Mouse (Mus musculus): ENCODE measurements around the gene 3830406C13Rik. TPM values are rescaled to one million over a fixed set of nuclear protein-coding genes. Genes with fewer than 3 reads are reported as not detected.
A peak's percentile ranks its signal among the peaks of the same experiment; 100 is the strongest.
"Not testable (repeated sequence)": the region's sequence is repeated elsewhere in the genome, so short reads cannot be mapped to it uniquely, and the experiment has no call there.

The 3830406C13Rik gene
- polyA plus RNA-seq (2015; fragmentation: Nextera tagmentation; extraction: Ambion mirVana) = 46.1 and 53.1 TPM in 2 replicates

- peak within 1 kb of the TSS; percentile 90 for H3K27ac ChIP-seq (ENCODE audit: low read length)
- no peaks in the 10 kb centered on the region for H3K4me1 ChIP-seq (ENCODE audit: control insufficient read depth, insufficient read depth, low read length)
- H3K9ac ChIP-seq (ENCODE audit: low read depth, low read length) = peak within 1 kb of the TSS; percentile 91
- under 1% methylated on average over 48 of the region's 48 CpGs for WGBS
- 0 out of 2 replicates have a peak, but pooled peaks cover 5% of the 10 kb centered on the region for H3K36me3 ChIP-seq (ENCODE audit: control insufficient read depth, insufficient read depth, low read length)
- peak within 1 kb of the TSS; percentile 67 for H3K4me2 ChIP-seq (ENCODE audit: low read depth, low read length)
- no peaks in the 10 kb centered on the region for H3K9me3 ChIP-seq (ENCODE audit: control insufficient read depth, low read length)
- peak; percentile 98 for ATAC-seq
- H3K4me3 ChIP-seq (ENCODE audit: low read length) = peak within 1 kb of the TSS; percentile 81
- no peaks in the 10 kb centered on the region for H3K27me3 ChIP-seq (replicated peaks; ENCODE audit: control insufficient read depth, insufficient read depth, low read length)
These were observed at the start of gene 3830406C13Rik for GRCm38 (mm10) chr14:12284141-12284912. TSS of gene 3830406C13Rik (plus strand) at chr14:12284173.

DNA sequence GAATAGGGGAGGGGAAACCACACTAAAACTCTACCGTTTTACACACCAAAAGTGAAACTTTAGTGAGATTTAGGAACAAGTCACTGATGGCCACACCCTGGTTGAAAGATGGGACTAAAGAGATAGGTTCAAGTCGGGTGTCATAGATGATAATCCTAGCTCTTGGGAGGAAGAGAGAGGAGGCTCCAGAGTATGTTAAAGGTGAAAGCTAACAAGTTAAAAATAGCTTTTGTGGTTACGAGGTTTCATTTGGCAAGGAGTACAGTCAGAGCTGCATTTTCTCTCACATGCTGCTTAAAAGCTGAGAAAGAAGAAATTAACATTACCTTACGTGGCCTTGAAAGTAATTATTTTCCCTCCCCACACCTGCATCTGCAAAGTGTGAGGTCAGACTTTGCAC is 40.2 kb upstream of the 3830406C13Rik start:
- Histone ChIP-seq H3K27ac (ENCODE audit: low read length) (no peak overlapping the region), H3K27me3 (replicated peaks; ENCODE audit: control insufficient read depth, insufficient read depth, low read length) (no peaks in the 10 kb centered on the region), H3K9ac (ENCODE audit: low read depth, low read length) (no peak overlapping the region), H3K4me3 (ENCODE audit: low read length) (no peak overlapping the region), H3K9me3 (ENCODE audit: control insufficient read depth, low read length) (no peaks in the 10 kb centered on the region), H3K4me2 (ENCODE audit: low read depth, low read length) (no peak overlapping the region), H3K4me1 (ENCODE audit: control insufficient read depth, insufficient read depth, low read length) (no peaks in the 10 kb centered on the region), H3K36me3 (ENCODE audit: control insufficient read depth, insufficient read depth, low read length) (no peaks in the 10 kb centered on the region)
- 73% methylated on average over 4 of the region's 4 CpGs for WGBS
- no peak for ATAC-seq

GRCm38 (mm10) chr14:12276031-12276430 is 7.9 kb upstream of the 3830406C13Rik start:
- H3K27me3 ChIP-seq (replicated peaks; ENCODE audit: control insufficient read depth, insufficient read depth, low read length) = no peaks in the 10 kb centered on the region
- H3K27ac ChIP-seq (ENCODE audit: low read length) = no peak overlapping the region
- H3K9ac ChIP-seq (ENCODE audit: low read depth, low read length) = no peak overlapping the region
- no peaks in the 10 kb centered on the region for H3K36me3 ChIP-seq (ENCODE audit: control insufficient read depth, insufficient read depth, low read length)
- ATAC-seq = no peak
- H3K9me3 ChIP-seq (ENCODE audit: control insufficient read depth, low read length) = no peaks in the 10 kb centered on the region
- H3K4me1 ChIP-seq (ENCODE audit: control insufficient read depth, insufficient read depth, low read length) = no peaks in the 10 kb centered on the region
- no peak overlapping the region for H3K4me3 ChIP-seq (ENCODE audit: low read length)
- WGBS = 63% methylated on average over 3 of the region's 3 CpGs
- no peak overlapping the region for H3K4me2 ChIP-seq (ENCODE audit: low read depth, low read length)

- Histone ChIP-seq H3K4me2 (ENCODE audit: low read depth, low read length) (peak within 1 kb of the TSS; percentile 67), H3K4me3 (ENCODE audit: low read length) (peak within 1 kb of the TSS; percentile 81), H3K36me3 (ENCODE audit: control insufficient read depth, insufficient read depth, low read length) (no peaks in the 10 kb centered on the region), H3K9me3 (ENCODE audit: control insufficient read depth, low read length) (no peaks in the 10 kb centered on the region), H3K4me1 (ENCODE audit: control insufficient read depth, insufficient read depth, low read length) (no peaks in the 10 kb centered on the region), H3K9ac (ENCODE audit: low read depth, low read length) (peak within 1 kb of the TSS; percentile 91), H3K27me3 (replicated peaks; ENCODE audit: control insufficient read depth, insufficient read depth, low read length) (no peaks in the 10 kb centered on the region), H3K27ac (ENCODE audit: low read length) (peak within 1 kb of the TSS; percentile 90)
- ATAC-seq = peak; percentile 11; the same call in 1 of the 2 replicates
- WGBS = 74% methylated on average over 6 of the region's 6 CpGs
These were observed 332 bp upstream of the 3830406C13Rik start, which contains the start of gene Gm49355 for GRCm38 (mm10) chr14:12283641-12284040. TSS of gene Gm49355 (plus strand) at chr14:12283976.

DNA sequence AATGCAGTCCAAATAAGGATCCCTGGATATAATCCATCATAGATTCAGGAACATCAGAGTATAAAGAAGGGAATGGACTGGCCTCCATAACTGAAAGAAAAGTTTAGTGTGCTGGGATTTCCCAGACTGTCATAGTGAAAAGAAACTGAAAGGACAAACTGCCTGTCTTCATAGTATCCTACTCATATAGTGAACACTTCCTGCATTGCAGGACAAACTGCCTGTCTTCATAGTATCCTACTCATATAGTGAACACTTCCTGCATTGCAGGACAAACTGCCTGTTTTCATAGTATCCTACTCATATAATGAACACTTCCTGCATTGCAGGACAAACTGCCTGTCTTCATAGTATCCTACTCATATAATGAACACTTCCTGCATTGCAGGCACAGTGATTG is 5.8 kb downstream of the 3830406C13Rik start:
- ATAC-seq; H3K36me3 ChIP-seq (ENCODE audit: control insufficient read depth, insufficient read depth, low read length); H3K4me2 ChIP-seq (ENCODE audit: low read depth, low read length); H3K9ac ChIP-seq (ENCODE audit: low read depth, low read length); H3K27me3 ChIP-seq (replicated peaks; ENCODE audit: control insufficient read depth, insufficient read depth, low read length); H3K9me3 ChIP-seq (ENCODE audit: control insufficient read depth, low read length); H3K4me3 ChIP-seq (ENCODE audit: low read length); H3K4me1 ChIP-seq (ENCODE audit: control insufficient read depth, insufficient read depth, low read length); H3K27ac ChIP-seq (ENCODE audit: low read length): not testable (repeated sequence)

GRCm38 (mm10) chr14:12296391-12296790 is 12.4 kb downstream of the 3830406C13Rik start:
- no peak for ATAC-seq
- 89% methylated on average over 7 of the region's 7 CpGs for WGBS
- Histone ChIP-seq H3K9ac (ENCODE audit: low read depth, low read length) (no peak overlapping the region), H3K4me1 (ENCODE audit: control insufficient read depth, insufficient read depth, low read length) (no peaks in the 10 kb centered on the region), H3K9me3 (ENCODE audit: control insufficient read depth, low read length) (no peaks in the 10 kb centered on the region), H3K4me2 (ENCODE audit: low read depth, low read length) (no peak overlapping the region), H3K27me3 (replicated peaks; ENCODE audit: control insufficient read depth, insufficient read depth, low read length) (no peaks in the 10 kb centered on the region), H3K27ac (ENCODE audit: low read length) (no peak overlapping the region), H3K36me3 (ENCODE audit: control insufficient read depth, insufficient read depth, low read length) (0 out of 2 replicates have a peak, but pooled peaks cover 2% of the 10 kb centered on the region), H3K4me3 (ENCODE audit: low read length) (no peak overlapping the region)

- no peak for ATAC-seq
- Histone ChIP-seq H3K27me3 (replicated peaks; ENCODE audit: control insufficient read depth, insufficient read depth, low read length) (no peaks in the 10 kb centered on the region), H3K36me3 (ENCODE audit: control insufficient read depth, insufficient read depth, low read length) (0 out of 2 replicates have a peak, but pooled peaks cover 2% of the 10 kb centered on the region), H3K9me3 (ENCODE audit: control insufficient read depth, low read length) (no peaks in the 10 kb centered on the region), H3K4me1 (ENCODE audit: control insufficient read depth, insufficient read depth, low read length) (0 out of 2 replicates have a peak, but pooled peaks cover 3% of the 10 kb centered on the region), H3K4me2 (ENCODE audit: low read depth, low read length) (no peak overlapping the region), H3K9ac (ENCODE audit: low read depth, low read length) (no peak overlapping the region), H3K27ac (ENCODE audit: low read length) (no peak overlapping the region), H3K4me3 (ENCODE audit: low read length) (no peak overlapping the region)
These were observed 15.2 kb downstream of the 3830406C13Rik start for GRCm38 (mm10) chr14:12299171-12299570.

GRCm38 (mm10) chr14:12299654-12300053 is 15.7 kb downstream of the 3830406C13Rik start:
- 85% methylated on average over 6 of the region's 6 CpGs for WGBS
- Histone ChIP-seq H3K4me1 (ENCODE audit: control insufficient read depth, insufficient read depth, low read length) (0 out of 2 replicates have a peak, but pooled peaks cover 3% of the 10 kb centered on the region), H3K4me3 (ENCODE audit: low read length) (no peak overlapping the region), H3K9ac (ENCODE audit: low read depth, low read length) (no peak overlapping the region), H3K4me2 (ENCODE audit: low read depth, low read length) (no peak overlapping the region), H3K27ac (ENCODE audit: low read length) (no peak overlapping the region), H3K36me3 (ENCODE audit: control insufficient read depth, insufficient read depth, low read length) (0 out of 2 replicates have a peak, but pooled peaks cover 2% of the 10 kb centered on the region), H3K9me3 (ENCODE audit: control insufficient read depth, low read length) (no peaks in the 10 kb centered on the region), H3K27me3 (replicated peaks; ENCODE audit: control insufficient read depth, insufficient read depth, low read length) (no peaks in the 10 kb centered on the region)
- ATAC-seq = no peak

DNA sequence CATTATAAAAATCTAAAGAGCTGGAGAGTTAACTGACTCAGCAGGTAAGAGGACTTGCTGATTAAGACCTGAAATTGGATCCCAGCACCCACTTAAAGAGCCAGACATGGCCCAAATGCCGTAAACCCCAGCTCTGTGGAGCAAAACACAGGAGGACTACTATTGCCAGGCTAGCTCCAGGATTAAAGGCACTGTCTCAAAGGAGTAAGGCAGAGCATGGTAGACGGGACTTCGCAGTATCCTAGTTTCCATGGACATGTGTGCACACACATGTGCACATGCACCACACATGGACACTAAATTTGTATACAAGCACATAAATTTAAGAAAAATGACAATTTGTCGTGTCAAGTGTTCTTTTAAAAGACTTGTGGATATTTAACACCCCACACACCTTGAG is 16.3 kb downstream of the 3830406C13Rik start:
- Histone ChIP-seq H3K36me3 (ENCODE audit: control insufficient read depth, insufficient read depth, low read length) (0 out of 2 replicates have a peak, but pooled peaks cover 2% of the 10 kb centered on the region), H3K9ac (ENCODE audit: low read depth, low read length) (no peak overlapping the region), H3K4me2 (ENCODE audit: low read depth, low read length) (no peak overlapping the region), H3K27ac (ENCODE audit: low read length) (no peak overlapping the region), H3K4me1 (ENCODE audit: control insufficient read depth, insufficient read depth, low read length) (0 out of 2 replicates have a peak, but pooled peaks cover 3% of the 10 kb centered on the region), H3K9me3 (ENCODE audit: control insufficient read depth, low read length) (no peaks in the 10 kb centered on the region), H3K27me3 (replicated peaks; ENCODE audit: control insufficient read depth, insufficient read depth, low read length) (no peaks in the 10 kb centered on the region), H3K4me3 (ENCODE audit: low read length) (no peak overlapping the region)
- no peak for ATAC-seq
- 83% methylated on average over 4 of the region's 4 CpGs for WGBS
